Mouse (Mus musculus) spleen, adult 18-20 months (tissue): ENCODE data around the gene Gnas.

Experiments
- DNase-seq, 2 experiments: peaks; one replicate each; pipeline ENCODE4 v3.0.0; 2022; ENCODE audit warnings: mixed read lengths in 2 of 2

The Gnas gene

DNA sequence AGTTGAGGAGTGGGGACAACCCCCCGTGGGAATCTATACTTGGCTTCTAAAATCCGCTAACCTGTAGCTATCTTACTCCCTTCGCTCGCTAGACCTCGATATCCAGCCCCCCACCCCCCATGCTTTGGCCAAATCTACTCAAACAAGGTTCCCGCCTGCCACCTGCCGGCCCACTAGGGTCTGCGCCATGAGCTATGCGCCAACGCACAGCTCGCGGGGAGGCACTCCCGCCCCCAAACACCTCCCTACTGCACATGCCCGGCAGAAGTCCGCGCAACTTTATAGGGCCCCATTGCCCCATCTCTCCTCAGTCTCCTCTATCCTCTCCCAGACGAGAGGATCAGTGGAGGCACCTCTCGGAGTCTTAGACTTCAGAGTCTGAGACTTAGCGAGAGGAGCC is at the start of gene Gnas:
TSS of gene Gnas (plus strand) at position 310 of the 400 bp plus-strand sequence.
- DNase-seq: no peak

DNA sequence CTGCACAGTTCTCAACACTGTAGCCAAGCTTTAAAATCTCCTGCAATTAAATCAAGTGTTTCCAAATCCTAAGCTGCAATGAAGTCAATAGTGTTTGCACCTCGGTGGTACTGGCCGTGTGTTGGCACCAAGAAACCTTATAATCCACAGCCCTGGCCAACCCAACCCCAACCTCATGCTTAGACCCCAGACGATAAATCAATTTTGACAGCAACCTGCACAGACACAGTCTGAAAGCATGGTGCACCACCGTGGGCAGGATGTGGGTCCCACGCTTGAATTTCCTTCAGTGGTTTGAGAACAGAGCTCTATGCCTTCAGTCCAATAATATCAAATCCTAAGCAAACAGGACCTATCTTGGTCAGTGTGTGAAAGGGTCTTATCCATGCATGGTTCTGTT is 41.7 kb upstream of the Gnas start:
- DNase-seq: no peak

DNA sequence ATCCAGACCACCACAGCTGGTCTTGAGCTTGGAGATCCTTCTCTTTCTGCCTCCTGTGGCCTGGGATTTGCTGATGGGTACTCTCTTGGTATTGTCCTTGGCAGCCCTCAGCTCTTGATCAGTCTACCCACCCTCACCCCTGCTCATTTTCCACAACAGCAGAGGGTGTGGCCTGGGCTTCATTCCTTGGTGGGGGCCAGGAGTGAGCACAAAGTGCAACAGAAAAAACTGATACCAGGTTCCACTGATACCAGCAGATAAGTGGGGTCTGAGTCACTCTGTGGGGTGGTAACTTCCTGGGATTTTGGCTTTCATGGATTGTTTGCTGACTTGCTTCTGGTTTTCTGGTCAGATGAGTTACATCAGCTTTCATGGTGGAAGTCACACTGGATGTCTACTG is 32.2 kb upstream of the Gnas start:
- DNase-seq: no peak

DNA sequence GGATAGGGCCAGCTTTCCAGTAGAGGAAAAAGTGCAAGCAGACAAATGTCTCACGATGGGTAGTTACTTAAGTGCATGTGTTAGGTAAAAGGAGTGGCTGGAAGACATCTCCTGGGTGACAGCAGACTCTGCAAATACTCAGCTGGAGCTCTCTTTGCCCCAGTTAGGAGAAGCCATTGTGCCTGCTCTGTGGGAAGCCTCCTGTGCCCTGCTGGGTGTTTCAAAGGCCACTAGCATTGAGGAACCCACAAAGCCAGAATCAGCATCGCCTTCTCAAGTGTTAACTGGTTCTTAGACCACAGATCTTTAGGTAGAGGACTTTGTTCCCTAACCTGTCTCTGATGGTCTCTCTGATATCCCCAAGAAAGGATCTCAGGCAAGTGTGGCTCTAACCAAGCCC is 26.8 kb upstream of the Gnas start:
- DNase-seq: no peak

DNA sequence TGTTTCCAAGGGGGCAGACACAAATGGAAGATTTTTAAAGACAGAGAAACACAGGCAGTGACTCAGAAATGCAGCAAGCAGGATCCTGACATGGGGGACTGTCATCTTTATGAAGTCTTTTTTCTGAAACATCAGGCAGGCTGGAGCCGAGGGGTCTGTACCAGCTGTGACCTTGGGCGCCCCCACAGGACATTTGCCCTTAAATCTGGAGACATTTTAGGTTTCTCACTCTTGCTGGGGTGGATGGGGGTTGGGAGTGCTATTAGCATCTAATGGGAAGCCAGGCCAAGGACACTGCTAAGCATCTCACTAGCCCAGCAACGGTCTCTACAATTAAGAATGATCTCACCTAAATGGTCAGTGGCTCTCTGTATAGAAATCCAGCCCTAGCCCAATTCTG is 24.1 kb upstream of the Gnas start:
- DNase-seq: no peak

DNA sequence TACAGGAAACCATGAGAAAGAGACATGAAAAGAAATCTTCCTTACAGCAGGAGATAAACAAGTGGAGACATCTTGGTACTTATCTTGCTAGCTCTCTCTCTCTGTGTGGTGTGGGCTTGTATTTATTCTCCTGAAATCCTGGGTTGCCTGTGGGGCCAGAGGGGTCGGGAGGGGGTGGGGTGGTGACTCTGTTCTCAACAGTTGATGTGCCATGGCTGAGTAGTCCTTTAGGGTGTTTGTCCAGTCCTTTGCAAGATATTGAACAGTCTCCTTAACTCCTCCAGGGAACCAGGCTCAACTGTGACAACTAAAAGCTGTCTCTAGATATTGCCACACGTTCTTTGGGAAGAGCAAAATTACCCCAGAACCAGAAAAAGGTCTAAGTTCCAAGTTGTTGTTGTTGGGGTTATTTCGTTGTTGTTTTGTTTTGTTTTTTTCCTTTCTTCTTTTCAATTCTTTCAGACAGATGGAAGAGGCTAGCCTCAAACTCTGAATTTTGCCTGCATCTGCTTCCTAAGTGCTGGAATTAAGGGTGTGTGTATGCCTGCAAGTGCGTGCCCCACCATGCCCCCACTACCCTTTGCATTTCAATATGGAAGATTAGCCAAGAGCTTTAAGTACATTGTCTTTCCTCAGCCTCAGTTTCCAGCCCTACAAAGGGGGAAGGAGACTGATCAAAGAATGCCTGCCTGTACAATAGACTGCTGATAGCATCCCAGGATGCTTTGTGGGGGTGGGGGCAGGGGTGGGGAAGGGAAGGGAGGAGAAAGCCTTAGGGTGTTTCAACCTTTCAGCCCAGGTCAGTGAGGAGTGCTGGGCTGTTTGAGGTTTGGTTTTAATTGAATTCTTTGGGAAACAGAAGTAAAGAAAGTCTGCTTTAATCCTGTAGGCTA is 23.0 kb upstream of the Gnas start:
- no peak for DNase-seq

DNA sequence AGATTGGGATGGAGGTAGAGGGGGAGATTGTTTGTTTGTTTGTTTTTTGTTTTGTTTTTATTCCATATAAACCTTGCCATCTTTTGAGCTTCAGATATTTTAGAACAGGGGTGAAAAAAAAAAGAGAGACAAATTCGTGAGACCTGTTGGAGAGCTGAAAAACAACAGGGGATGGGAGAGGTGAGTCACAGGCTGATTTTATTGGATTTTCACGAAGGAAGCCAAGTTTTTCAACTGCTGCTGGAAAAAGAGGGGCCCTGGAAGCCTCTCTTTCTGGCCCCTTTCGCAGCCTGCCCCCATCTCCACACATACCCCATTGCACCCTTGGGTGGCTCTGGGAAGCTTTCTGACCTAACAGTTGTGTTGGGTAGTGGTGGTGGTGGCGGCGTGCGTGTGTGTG is 22.3 kb upstream of the Gnas start:
- no peak for DNase-seq

DNA sequence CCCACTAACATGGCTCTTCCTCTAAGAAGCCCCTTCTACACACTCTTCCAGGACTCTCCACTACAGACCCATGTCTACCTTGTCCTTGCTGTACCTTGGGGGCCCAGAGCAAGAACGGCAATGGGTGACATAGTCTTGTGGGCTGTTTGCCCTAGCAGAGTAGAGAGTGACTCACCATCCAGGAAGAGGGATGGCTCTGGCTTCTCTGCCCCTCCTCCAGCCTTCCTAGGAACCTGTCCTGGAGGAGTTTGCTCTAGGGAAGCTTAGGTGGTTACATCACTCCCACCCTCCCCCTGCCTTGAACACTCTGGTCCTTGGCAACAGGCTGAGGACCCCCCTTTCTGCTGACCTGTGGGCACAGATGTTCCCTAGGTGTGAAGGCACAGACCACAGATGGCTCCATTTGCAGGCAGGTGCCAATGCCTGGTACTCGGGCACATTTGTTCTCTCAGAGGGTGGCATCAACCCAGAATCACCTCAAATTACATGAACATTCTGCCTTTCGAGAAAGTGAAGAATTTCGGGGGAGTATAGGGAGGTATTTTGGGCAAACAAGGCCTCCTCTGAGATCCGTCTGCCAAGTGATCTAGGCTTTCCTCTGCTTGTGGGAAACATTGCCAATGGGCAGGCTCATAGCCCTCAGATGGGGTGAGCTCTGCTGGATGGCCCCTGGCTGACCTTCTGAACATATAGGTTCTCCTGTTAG is 20.9 kb upstream of the Gnas start:
- no peak for DNase-seq

DNA sequence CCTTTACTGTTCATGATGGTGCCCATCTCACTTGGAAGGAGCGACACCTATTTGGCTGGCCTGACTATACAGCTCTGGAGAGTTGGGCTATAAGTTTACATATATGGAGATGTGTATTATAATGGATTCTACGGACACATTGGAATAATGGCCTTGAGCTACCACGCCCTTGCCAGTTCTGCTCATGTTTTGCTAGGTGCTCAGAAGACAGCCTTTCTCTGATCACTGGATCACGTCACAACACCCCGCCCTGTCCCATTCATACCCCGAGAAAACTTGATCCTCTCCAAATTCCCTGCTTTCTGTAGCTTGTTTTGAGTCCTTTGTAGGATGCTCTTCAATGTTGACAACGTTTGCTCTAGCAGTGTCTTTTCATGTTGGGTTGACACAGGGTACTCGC is 19.9 kb upstream of the Gnas start:
- no peak for DNase-seq

DNA sequence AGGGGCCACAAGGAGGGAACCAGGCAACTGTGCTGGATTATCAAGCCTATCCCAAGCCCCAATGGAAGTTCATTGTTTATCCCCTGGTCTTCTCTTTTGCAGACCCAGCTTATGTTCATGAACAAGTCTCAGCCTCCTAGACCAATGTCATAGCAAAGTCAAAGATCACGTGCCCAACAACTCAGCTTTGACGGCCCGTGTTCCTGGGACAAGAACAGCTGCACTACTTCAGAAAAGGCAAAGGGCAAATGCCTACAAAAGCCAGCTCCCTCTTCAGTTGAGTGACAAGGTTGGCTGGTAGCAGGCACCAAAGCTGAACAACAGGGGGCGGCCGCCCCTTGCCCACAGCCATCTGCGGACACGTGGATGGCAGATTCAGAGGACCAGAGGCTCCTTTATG is 13.7 kb upstream of the Gnas start:
- no peak for DNase-seq

DNA sequence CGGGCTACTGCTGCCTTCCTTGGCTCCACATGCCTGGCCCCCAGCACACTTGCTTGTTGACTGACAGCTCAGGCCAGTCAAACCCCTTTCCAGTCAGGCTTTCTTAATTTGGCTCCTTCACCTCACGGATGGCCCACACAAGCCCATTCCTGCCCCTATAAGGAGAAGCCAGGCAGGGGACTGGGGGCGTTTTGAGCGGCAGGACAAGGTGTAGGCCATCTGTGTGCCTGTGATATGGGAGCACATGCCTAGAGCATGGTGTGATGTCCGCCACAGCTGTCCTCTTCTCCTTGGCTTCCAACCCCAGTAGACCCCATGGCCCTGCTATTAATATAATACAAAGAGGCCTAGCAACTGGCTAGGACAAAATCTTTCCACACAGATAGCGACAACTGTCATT is 12.7 kb upstream of the Gnas start:
- no peak for DNase-seq

DNA sequence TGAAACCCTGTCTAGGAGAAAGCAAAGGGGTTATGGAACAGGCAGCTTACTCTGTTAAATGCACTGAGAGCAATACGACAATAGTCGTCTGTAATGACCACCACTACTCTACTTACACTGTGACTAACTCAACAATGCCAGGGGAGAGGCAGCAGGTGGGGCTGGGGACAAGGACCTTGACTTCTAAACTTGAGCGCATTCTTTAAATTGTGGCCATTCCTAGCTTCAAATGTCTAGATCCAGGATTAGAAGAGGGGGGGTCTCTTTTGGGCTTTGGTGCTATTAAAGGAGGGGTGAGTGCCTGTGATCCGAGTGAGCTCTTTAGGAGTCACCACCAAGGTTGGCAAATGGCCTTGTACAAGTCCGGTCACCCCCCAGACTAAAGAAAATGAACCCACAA is 11.0 kb upstream of the Gnas start:
- DNase-seq: no peak

DNA sequence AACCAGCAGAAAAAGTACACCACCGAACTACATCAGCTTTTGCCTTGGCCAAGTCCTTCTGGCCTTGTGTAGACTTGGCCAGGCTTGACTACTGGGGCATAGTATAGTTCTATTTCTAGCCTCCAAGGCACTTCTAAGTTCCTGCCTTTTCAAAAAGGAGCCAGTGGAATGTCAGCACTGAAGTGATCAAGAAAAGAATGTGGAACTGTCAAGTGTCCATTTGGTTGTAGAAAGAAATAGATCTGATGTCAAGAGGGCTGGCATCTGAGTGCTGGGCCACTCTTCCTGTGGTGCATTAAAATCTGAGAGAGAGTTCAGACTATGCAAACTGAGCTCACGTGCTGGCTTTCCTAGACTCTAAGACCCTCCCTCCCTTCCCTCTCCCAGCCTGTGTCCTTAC is 10.2 kb upstream of the Gnas start:
- no peak for DNase-seq

DNA sequence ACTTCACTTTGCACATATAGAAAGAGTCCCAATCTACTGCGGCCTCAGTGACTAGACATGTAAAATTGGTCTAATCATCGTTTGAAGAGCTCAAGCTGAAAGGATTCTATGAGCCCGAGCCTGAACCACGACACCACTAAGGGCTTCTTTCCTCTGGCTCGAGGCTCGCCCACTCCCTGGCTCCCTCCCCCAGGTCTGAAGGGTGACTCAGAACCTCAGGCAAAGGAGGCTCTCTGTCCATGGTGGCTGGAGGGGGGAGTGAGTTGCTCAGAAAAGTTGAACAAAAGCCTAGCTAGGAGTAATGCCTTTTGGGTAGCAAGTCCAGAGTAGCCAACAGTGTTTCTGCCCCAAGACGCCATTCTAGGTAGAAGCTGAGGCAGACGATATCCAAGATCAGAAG is 4.3 kb upstream of the Gnas start:
- DNase-seq: no peak

DNA sequence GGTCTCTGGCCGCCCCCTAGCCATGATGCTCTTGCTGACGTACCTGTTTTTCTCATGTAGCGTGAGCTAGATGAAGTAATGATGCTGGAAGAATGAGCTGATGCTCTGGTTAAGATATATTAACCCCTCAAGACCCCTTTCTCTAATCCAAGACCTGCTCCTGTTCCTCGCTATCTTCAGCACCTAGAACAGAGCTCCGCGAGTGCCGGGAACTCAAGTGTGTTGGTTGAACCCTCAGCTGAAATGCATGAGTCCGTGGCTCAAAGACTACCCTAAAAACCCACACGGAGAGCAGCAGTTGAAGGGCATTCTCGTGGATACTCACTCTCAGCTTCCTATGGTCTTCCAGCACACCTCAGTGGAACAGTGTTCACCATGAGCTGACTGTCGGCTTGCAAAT is 779 bp upstream of the Gnas start:
- DNase-seq: no peak

DNA sequence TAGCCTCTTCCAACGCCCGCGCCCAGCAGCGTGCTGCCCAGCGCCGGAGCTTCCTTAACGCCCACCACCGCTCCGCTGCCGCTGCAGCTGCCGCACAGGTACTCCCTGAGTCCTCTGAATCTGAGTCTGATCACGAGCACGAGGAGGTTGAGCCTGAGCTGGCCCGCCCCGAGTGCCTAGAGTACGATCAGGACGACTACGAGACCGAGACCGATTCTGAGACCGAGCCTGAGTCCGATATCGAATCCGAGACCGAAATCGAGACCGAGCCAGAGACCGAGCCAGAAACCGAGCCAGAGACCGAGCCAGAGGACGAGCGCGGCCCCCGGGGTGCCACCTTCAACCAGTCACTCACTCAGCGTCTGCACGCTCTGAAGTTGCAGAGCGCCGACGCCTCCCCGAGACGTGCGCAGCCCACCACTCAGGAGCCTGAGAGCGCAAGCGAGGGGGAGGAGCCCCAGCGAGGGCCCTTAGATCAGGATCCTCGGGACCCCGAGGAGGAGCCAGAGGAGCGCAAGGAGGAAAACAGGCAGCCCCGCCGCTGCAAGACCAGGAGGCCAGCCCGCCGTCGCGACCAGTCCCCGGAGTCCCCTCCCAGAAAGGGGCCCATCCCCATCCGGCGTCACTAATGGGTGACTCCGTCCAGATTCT is 812 bp downstream of the Gnas start:
- no peak for DNase-seq

DNA sequence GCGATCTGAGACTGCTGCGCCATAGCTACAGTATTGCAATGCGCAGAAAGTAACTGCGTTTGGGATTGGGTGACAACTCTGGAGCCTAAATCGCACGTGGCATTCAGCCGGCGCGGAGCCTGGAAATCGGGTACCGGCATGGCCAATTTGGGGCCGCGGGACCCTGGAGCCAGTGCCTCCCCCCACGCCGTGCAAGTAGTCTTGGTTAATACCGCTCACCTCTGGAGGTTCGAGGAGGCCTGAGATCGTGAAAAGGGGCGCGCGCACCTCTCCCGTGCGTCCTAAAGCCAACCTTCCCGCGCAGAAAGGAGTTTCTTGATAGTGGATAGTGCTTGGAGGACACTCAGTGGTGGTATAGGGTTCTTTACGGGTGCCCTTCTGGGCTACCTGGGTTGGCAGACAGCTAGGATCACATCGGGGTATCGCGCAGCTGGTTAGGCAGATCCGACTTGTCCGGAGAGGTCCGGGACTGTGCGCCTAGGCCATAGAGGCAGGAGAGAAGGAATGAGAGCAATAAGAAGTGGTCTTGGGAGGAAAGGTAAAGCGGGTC is 1.9 kb downstream of the Gnas start:
- no peak for DNase-seq

DNA sequence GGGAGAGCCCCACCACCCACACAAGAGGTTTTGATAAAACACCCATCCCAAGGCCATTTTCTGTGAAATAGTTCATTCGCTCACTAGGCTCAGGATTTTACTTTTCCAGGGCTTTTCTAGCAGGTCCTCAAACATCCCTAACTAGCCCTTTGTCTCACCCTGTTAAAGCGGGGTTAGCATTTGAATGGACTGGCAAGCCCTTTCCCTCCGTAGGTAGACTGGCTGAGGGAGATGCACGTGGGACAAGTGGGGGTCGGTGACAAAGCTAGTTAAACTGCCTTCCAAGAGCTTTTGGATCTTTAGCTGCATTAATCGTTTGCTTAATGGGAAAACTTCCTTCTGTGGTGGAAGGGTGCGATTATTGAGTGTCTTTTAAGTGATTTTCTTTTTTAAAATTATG is 3.8 kb downstream of the Gnas start:
- DNase-seq: no peak

DNA sequence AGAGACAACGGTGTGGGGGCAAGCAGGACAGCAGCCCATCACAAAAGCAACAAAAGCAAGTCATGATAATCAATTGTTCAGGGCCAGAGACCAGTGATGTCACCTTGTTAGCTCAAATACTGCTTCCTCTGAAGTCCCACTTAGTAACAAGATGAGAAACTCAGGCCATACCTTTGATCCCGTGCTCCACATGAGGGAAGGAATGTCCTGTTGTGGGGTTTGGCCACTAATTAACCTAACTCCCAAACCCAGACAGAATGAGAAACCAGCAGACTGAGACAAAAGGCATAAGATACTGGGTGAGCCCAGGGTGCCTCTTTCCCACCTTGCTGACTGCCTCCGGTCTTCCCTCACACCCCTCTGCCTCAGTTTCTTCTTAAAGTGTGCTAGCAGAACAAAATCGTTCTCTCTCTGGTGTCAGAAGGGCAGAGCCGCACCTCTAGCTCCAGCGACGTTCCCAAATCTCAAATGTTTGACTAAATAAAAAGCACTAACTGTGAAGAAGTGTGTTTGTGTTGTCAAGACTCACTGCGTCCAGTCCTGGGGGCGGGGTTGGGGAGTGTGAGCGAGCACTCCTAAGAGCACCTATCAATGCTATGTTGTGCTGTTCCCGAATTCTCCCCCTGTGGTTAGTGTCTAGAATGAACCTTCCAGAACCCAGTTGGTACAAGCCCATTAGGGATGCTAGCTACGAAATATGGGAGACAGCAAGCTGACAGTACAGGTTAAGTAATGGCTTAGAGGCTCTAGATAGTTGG is 4.7 kb downstream of the Gnas start:
- no peak for DNase-seq

DNA sequence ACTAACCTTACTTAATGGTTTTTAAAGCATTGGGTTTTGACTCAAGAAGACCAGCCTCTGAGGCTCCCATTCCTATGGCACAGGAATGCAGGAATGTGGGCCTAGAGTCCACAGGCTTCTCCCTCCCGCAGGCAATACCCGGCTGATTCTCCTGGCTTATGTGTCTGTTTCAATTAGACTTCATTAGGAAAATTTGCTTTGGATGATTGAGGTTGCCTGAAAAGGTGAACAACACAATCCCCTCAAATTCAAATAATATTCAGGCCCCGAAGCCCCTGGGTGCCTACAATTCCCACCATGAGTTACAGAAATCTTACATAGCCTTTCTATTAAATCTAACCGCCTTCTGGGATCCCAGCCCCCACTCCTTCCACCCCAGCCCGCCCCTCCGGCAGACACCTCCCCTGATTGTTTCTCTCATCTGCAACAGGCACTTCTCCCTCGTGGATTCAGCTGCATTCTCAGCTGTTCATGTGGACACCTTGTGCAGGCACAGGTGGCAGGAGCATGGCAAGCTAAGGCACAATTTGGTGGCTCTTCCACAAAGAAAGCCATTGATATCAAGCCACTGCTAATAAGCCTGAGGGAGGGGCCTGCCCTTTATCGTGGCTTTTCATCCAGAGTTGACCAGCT is 7.0 kb downstream of the Gnas start:
- no peak for DNase-seq

DNA sequence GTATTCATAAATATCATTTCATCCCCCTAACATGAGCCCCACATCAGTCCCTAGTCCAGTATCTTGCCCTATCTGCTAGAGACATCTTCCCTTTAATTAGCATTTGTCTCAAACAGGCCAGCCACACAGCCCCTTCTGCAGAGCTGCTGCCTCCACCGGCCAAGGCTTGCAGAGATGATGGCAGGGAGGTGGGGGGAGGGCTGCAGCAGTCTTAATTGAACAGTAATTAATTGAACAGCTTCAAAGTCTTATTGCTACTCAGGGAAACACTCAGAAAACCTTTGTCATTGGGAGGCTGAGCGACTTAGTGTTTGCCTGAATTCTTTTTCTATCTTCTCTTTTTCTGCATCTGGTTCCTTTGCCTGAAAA is 7.5 kb downstream of the Gnas start:
- no peak for DNase-seq

DNA sequence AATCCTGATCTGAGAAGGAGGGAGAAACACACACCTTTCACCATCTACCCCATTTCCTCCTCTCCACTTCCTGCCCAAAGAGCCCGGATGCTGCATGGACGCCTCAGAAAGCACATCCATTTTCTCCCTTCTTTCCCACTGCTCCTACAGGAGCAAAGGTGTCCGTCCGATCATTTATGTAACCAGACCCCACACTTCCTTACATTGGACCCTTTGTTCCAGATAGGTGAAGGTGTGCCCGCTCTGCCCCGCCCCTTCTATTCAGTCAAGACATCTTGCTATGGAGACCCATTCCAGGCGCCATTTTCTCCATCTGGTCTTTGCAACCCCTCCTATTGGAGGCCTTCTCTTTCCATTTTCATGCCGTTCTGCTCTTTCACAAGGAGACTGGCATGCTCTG is 10.3 kb downstream of the Gnas start:
- no peak for DNase-seq
